Mouse (Mus musculus) gastrocnemius, postnatal 10 days (tissue): ENCODE data around the gene Gsk3a. TPM values are rescaled to one million over a fixed set of nuclear protein-coding genes. Genes with fewer than 3 reads are reported as not detected.

Experiments used
- DNase-seq: peaks from one replicate; pipeline ENCODE4 v3.0.0; 2021; ENCODE audit warnings: mixed read lengths
- total RNA-seq, 2 experiments: library from RNA; stranded (reverse); gene quantifications; 2 replicates each; pipeline ENCODE4 v1.2.3; 2021

Gsk3a gene
- total RNA-seq, 2 experiments from 2014 or later: 51.1 to 60.2 TPM

DNA sequence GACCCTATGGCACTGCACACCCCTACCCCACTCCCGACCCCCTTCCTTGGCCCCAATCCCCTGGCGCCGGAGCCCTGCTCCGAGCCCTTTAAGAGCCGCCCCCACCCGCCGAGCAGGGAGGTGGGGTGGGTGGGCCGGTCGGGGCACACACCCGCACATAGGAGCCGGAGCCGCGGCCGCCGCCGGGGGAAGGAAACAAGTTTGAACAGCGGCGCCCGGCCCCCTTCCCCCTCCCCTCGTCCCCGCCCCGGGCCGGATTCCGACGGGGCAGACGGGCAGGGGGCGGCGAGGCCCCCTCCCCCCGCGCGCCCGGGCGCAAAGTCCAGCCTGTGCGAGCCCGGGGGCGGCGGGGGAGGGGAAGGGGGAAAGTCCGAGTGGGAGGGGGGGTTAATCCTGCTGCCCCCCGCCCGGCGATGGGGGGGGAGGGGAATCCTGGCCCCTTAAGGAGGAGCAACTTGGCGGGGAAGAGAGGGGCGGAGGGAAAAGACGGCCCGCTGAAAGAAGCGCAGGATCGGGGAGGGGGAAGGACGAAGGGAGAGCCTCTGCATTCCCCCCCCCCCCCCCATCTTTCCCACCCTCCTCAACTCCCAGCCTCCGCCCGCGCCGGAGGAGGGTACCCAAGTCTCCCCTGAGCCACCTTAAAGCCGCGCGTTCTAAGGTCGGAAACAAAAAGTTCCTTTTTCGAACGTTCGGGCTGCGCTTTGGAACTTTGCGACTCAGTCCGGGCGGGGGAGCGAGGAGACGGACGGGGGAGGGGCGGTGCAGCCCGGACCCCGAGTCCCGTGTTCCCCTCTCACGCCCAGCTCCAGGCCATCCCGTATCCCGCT is 11.9 kb upstream of the Gsk3a start:
- DNase-seq: peak; percentile 79

DNA sequence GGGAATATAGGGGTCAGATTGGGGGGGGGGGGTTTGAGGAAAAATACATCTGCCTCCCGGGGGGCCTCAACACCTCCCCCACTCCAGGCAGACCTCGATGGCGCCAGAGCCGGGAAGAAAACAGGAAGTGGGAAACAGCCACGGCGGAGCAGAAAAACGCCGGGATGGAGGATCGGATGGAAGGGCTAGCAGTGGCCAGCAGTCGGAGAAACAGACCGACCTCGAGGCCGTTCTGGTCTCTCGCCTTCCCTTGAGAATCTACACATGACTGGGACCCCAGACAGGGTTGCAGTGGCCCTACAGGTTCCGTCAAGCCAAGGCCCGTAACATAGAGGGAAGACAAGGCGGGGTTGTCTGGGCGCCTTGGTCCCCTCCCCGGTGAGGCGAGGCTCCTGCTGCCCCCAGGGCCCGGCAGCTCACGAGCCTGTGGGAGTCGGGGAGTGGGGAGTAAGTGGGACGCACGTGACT is 11.2 kb upstream of the Gsk3a start:
- DNase-seq: no peak

DNA sequence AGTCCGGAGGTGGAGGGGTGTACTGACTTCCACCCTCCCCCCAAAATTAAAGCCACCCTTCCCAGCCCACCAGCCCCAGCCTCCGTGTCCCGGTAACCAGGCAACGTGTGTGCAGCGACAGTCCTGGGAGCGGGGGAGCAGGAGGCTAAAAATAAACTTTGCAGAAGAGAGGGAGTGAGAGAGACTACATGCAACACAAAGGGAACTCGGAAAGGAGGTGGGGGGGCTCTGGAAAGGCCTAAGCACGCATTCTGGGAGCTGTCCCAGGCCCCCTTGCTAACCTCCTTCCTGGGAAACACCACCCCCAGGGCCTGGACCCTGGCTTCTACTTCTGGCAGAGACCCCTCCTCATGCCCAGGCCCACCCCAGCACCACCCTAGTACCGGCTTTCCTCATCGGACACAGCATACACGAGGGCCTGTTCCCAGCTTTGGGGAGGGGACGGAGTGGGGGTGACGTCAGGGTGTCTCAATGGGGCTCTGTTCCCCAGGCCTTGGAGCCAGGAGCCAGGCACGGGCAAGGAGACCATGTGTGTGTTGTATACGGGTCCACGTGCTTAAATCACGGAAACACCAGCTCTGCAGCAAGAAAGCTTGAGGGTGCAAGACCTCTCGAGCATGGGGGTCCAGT is 10.5 kb upstream of the Gsk3a start:
- no peak for DNase-seq

DNA sequence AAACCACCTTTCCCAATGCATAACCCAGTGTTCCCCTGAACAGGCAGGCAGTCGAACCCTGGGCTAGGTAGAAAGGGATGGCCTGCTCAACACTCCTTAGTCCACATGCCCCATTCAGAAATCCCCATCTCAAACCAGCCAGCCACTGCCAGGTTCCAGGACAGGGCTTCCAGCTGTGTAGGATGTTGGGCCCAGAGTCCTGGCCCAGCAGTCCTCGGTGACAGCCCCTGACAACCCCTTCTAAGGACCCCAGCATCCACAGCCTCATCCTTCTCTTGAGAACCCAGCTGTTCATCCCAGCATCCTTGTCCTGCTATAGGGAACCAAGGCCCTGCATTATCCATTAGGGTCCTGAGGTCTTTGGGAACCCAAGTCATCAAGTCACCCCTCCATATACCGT is 9.8 kb upstream of the Gsk3a start:
- DNase-seq: no peak

DNA sequence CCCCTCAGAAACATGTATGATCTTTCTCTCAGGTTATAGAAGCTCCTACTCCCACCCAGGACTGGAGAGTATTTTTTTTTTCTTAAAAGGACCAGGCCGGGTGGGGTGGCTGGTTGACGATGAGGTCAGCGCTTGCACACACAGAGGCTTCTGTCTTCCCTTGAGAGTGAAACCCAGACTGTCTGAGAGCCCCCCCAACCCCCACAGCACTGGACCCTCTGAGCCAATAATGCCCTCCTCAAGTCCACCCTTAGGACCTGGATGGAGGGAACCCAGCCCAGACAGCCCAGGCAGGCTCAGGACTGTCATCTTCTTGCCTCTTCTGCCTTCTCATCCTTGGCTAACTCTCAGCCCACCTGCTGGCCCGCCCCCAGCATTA is 9.1 kb upstream of the Gsk3a start:
- no peak for DNase-seq

DNA sequence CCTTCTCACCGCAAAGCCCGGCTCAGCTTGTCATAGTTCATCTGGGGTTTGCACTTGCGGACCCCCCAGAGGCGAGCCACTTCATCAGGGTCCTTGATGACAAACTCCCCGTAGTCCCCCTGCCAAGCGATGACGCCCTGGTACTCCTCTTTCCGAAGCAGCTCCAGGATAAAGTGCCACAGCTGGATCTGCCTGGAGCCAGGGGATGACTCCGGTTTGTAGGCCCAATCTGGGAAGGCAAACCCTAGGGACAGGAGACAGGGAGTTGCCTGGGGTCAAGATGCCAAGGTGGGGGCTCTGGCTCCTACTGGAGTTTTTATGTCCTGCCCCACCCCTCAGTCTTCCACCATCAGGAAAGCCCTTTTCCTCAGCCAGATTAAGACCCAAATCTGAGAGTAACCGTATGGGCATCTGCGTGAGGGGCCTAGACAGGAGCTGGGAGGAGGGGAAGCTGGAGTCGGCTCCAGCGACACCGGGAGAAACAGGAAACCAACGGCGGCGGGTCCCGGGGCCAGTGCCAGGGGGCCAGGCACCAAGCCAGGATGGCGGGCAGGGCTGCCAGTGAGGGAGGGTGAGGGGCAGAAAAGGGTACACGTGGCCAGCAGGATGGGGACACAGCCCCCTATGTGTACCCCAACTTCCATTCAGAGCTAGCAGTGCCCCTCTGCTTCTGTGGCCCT is 8.6 kb upstream of the Gsk3a start:
- DNase-seq: peak; percentile 58

DNA sequence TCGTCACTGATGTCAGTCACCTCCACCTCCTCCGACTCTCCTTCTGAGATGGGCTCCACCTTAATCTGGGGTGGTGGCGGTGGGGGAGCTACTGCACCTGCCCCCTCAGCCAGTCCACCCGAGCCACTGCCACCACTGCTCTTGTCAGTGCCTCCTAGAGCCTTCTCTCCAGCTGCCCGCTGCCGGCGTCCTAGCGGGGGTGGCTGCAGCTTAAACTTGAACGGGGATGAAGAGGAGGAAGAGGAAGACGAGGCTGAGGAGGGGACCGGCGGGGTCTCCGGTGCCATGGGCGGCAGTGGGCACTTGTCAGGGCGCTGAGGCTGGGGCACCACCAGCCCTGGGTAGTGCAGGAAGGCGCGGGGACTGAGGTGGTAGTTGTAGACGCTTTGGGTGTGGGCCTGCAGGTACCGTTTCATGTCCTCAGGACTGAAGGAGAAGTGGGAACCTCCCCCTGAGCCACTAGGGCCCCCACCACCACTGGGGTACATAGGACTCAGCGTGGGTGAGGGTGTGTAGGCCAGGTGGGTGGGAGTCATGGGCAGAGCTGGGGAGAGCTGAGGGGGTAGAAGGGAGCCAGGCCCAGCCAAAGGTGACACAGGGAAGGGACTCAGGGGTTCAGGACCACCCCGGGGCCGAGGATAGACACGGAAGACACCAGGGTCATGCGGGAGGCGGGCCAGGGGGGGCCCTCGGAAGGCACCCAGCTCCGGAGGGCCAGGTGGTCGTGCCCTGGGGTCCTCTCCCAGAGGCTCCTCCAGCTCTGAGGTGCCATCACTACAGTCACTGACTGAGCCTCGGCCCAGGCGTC is 7.1 kb upstream of the Gsk3a start:
- DNase-seq: no peak

DNA sequence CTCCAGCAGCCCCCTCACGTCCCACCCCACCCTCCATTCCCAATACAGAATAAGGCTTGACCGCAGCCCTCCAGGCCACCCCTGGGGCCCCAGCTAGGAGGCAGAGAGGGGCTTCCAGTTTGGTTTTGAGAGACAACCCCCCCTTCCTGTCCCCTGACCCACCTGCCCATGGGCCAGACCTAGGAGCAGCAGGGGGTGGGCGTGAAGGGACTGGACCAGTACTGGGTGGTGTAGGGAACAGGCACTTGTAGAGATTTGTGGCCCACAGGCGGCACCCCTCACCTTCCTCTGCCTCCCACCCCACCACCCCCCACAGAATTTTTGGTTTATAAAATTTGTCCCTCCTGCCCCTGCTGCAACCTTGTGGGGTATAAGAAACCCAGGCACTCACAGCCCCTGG is 5.7 kb upstream of the Gsk3a start:
- no peak for DNase-seq

DNA sequence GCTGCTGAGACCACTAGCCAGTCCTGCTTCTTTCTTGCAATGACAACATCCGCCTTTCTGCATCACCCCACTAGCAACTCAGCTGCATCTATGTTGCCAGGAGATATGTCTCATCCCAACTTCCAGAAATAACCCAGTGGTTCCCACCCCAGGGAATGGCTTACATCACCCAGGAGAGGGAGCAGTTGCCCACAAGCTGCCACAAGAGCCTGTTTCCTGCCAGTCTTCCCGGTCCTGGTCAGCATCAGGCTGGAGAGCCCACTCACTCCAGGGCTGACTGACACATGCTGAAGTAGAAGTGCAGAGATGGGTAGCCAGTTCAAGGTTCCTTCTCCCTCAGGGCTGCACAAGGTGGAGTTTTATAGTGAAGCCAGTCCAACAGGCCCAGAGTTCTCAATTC is 3.4 kb upstream of the Gsk3a start:
- DNase-seq: peak; percentile 30

DNA sequence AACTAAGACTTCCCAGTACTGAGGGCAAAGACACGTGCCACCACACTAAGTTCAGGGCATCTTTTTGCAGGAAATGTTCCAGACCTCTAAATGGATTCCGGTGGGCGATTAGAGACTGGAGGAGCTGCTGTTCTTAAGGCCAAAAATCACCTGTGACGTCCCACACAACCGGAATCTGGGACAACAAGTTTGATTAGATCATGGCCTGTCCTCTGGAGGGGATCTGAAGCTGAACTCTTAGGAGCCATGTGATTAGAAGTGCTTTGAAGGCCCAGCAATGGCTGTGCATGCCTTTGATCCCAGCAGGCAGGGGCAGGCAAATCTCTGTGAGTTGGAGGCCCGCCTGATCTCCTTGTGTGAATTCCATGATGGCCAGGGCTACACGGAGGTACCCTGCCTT is 3.0 kb upstream of the Gsk3a start:
- DNase-seq: no peak

DNA sequence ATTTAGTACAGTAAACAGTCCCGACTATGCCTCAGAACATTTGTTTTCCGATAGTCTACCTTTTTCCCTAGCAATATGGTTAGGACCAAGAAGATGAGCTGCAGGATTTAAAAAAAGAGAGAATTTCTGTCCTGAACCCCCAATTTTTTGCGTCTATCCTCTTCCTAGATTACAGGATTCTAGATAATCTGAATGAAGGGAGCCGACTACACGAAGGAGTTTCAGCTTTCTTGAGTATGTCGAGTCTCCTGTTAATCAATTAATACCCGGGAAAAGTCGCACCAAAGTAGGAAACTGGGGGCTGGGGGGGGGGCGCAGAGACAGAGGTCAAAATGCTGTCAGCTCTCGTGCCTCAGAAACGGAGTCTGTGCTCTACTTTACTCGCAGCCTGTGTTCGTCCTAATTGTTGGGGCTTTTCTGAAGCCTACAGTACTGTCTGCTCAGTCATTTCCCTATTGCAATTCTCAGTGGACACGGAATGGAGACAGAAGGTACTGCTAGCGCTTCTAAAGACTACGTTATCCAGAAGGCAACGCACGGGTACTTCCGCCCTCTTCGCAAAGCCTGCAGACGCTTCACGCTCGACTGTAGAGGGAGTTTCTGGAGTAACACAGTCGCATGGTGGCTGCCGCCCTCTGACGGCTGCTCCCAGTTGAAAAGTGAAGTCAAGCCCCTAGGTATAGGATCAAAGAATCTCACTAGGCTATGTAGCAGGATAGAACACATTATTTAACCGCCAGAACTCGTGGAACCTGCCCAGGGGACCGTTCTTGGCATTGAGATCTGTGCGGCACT is 1.4 kb upstream of the Gsk3a start:
- DNase-seq: peak; percentile 66

DNA sequence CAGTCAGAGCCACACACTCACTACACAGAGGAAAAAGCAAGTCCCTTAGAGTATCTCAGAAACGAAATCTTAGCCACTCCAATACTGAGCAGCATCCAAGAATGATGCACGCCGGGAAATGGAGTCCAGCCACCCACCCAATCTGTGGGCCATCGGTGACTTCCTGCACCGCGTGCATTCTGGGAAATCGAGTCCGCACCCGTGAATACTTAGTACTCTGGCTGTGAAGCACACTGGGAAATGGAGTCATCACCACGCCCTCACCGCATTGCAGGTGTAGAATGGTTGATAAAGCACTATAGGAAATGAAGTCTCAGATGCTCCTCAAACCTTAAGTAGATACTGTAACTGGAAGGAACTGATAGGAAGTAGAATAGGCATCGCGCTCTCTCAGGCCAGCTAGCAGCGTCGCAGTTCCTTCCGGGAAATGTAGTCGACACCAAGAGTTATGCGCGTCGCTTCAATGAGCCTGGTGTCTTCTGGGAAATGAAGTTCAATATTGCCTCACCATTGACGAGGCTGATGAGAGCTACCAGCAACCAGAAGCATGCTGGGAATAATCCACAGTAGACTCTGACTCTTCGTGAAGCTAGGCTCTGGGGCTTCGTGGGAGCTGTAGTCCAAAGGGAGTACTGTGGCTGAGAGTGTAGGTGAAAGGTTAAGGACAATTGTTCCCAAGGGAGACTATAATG is 510 bp upstream of the Gsk3a start:
- DNase-seq: peak; percentile 79

DNA sequence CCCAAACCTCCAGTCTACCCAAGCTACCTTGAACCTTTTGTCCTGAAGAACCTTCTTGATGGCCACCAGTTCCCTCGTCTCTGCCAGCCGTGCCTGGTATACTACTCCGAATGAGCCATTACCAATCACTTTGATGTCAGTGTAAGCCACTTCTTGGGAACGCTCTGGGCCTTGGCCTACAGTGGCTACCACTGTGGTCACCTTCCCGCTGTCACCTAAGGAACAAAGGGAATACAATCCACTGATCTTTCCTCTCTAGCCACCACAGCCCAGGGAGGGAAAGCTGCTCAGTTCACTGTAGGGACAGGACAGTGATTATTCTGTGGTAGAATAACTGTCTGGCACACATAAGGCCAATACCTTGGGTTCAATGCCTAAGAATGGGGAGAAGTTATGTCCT is 2.1 kb downstream of the Gsk3a start:
- DNase-seq: no peak

DNA sequence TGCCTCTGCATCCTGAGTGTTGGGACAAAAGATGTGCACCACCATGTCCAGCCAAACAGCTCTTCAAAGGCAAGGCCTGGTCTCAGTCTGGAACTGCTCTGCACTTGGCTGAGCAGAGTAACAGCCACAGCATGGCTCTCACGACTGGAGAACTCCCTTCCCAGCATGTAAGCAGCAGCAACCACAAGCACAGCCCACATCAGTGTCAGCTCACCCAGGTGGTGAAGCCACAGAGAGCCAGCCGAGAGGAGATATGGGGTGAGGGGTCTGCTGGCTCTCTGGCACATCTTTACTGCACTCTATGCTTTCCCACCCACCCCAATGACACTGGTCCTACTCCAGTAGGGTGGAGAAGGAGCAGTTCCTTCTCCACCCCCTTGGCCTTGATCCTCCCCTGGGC is 4.6 kb downstream of the Gsk3a start:
- DNase-seq: no peak

DNA sequence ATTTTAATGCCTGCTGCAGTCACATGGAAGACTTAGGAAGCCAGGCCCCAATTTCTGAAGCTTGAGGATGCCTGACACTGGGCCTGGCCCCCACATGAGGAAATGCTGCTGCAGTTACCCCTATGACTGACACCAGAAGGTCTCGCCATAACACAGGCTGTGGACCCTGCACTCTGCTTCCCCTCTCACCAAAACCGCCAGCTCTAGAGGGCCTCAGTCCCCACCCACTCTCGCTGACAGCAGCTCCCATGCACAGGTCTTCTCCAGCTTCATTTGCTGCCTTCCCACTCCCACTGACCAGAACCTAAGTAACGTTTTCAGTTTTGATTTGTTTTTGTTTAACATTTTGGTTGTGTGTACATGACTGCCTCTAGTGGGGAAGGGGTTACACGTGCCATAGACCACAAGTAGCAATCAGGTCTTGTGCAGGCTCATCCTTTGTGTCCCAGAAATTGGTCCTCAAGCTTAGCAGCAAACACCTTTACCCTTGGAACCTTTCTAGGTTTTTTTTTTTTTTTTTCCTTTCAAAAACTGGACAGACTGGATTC is 5.5 kb downstream of the Gsk3a start:
- no peak for DNase-seq

DNA sequence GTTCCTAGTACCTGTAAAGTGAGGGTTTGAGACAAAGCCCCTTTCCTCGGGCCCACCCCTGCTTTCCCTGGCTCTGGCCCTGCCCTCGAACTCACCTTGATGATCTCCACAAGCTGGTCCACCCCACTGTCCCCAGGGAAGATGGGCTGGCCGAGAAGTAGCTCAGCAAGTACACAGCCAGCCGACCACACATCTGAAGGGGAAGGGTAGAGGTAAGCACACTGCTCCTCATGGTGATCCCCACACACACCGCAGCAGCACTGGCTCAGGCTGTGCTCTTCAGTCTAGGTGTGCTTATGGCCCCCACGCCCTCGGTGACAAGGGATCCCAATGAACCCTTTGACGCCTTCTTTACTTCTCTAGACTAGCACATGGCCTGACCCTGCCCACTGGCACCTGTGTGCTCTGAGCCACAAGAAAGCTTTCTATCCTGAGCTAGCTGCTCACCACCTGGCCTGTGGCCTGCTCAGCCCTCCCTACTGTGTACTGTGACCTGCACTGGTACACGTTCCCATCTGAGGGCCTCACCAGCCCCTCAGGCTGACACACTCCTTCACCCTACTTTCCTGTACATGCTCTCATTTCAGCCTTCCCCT is 6.9 kb downstream of the Gsk3a start:
- DNase-seq: no peak

DNA sequence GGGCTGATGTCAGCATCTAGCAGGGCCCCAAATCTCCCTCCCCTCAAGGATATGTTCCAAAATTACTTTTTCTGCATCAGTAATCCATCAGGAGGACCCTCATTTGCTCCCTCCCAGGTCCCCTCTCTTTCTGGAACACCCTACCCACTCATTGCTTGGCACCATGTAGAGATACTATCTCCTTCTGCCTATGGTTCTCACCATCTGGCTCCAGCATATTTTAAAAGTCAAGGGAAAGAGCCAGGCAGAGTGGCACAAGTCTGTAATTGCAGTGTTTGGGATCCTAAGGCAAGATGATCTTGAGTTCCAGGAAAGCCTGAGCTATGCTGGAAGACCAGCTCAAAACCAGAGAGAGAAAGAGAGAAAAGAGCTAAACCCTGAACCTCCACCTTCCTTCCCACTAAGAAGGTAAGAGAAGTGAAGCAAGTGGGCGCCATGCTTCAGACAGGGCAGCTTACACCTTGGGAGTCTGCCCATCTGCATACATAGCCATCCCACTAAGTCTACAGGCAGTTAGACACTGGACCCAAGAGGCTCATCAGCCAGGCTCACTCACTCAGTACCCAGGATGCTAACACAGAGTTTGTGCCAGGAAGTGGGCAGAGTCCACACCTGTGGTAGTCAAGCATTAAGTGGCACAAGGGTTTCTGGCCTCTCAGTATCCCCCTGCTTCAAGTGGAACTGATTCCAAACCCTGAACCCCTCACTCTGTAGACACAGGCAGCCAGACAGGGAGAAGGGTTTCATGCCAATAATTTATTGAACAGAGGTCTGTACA is 9.9 kb downstream of the Gsk3a start:
- no peak for DNase-seq

DNA sequence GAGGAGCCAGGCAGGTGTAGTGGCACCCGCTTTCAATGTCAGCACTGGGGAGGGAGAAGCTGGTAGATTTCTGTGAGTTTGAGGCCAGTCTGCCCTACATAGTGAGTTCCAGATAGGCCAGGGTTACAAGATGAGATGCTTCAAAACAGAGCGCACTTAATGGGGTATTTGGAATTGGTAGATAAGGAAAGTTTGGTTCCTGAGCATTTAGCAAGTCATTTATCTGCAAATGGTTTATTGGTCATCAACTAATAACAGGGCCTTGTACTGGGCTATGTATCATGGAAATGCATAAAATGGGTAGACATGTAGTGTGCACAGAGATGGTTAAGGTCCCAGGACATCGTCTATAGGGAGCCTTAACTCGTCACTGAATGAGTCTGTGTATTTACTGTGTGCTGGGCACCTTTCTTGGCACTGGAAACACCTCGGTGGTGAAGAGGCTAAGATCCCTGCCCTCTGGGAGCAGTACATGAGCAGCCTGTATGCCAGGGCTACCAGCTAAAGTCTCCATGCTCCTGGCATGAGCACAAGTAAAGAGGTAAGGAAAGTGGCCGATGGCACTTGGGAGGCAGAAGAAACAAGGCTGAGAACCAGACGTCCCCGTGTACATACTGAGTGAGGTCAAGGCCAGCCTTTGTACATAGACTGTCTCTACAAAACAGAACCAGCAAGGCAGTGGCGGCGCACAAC is 15.2 kb downstream of the Gsk3a start:
- DNase-seq: no peak
